Mouse (Mus musculus) heart, adult 18-20 months (tissue): ENCODE measurements around the gene Bricd5. TPM values are rescaled to one million over a fixed set of nuclear protein-coding genes. Genes with fewer than 3 reads are reported as not detected.
"Not testable (repeated sequence)": the region's sequence is repeated elsewhere in the genome, so short reads cannot be mapped to it uniquely, and the experiment has no call there.

Experiments
- DNase-seq, 2 experiments: peaks; one replicate each; pipeline ENCODE4 v3.0.0; 2021 to 2022; ENCODE audit warnings: mixed read lengths in 1 of 2
- long read RNA-seq, 2 experiments: library from polyadenylated mRNA; stranded (forward); transcript quantifications; one replicate each; pipeline ENCODE4 v2.0.0; 2021
- total RNA-seq, 2 experiments: library from RNA; stranded (reverse); gene quantifications; 2 replicates each; pipeline ENCODE4 v1.2.3; 2021

Bricd5 gene
- total RNA-seq = not detected
- long read RNA-seq, experiment 1 = 0 reads
- long read RNA-seq, experiment 2 = 0 reads

DNA sequence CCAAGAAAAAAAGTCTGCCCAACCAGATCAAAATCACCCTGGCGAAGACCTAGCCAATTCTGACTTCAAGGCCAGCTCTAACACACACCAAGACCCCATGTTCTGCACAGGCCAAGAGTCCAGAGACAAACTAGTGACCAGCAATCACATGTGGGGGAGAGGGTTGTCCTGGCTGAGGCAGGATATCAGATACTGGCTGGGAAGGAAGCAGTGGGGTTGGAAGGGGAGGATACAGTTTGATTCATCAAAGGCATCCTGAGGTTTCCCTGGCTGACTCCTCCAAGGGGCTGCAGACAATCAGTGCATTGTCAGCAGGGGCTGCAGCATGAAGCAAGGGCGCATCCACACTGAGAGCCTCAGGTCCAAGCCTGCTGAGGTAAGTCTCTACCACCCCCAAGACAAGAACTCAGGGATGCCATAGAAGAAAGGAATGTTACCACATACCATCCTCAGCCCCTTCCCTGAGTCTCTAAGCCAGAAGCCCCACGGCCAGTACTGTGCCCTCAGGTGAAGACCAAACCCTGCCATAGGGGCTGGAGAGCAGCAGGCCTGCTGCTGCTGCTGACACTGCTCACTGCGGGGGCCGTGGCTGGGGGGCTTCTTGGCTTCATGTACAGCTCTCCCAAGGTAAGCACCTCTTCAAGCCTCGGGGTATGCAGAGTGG is at the start of gene Bricd5:
Bricd5 (plus strand) TSS at position 273 of the 664 bp plus-strand sequence.
- DNase-seq = no peak

DNA sequence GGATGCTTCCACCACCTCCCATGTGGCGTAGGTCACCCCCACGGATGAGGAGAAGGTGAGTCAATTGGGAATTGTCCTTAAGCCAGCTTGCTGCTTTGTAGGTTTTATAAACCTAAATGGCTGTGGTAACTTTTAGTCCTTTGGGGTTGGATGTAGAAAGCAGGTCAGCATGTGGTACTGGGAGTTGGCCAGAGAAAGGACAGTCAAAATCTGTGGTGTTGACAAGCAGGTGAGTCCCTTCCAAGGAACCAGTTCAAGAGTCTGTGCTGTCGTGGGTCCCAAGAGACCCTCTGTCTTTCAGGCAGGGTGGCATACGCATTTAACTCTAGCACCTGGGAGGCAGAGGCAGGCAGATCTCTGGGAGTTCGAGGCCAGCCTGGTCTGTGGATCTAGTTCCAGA is 49.2 kb upstream of the Bricd5 start:
- DNase-seq = no peak

DNA sequence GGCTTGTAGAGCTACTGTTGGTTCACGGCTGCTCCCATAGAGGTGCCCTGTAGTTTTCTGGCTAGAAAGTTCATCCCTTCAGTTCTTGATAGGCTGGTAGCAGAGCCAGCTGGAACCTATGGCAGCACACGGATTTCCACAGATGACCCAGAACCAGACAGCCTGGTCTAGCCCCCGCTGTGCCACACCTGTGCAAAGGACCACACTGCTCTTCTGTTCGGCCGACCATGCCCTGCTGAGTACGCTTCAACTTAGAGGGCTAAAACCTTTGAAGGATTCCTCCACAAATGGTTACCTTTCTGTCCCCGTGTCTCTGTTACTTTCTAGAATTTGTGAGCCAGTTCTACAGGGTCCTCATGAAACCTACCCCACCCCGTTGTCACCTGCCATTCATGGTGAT is 48.4 kb upstream of the Bricd5 start:
- DNase-seq = not testable (repeated sequence)

GRCm38 (mm10) chr17:24425905-24426304 is 47.8 kb upstream of the Bricd5 start:
- no peak for DNase-seq

GRCm38 (mm10) chr17:24426471-24427169 is 47.1 kb upstream of the Bricd5 start, which contains the start of gene Eci1:
Gene Eci1, plus strand, starts transcription at chr17:24426641.
- peak; percentile 96 to 98 for DNase-seq

DNA sequence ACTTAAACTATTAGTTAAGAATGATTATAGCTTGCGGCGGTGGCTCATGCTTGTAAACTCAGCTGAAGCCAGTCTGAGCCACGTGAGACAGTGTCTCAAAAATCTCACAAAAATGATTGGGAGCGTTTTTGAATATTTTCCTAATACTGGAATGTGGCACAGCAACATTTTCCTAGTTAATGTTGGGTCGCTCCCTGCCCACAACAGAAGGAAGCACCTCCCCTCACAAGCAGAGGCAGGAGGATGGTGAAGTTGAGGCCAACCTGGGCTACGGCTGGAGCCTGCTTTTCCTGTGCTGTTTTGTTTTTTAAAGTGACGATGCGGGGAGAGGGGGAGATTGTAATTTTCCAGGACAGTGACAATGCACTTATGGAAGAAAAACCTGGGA is 46.5 kb upstream of the Bricd5 start:
- DNase-seq = peak in 1 of 2 experiments; percentile 46

GRCm38 (mm10) chr17:24429201-24429983 is 44.3 kb upstream of the Bricd5 start:
- peak; percentile 70 to 81 for DNase-seq

DNA sequence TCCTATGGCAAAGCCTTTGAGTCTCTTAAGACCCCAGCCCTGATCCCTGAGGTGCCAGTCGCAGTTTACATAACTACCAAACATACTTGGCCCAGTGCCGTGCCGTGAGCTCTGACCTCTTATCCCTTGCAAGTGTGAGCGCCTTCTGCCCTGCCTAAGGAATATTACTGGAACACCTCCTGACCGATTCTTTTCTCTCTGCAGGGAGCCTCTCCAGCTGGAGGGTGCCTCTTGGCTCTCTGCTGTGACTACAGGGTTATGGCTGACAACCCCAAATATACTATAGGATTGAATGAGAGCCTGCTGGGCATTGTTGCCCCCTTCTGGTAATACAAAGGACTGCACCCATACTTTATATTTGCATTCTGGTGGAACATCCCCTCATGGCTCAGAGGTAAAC is 36.7 kb upstream of the Bricd5 start:
- peak in 1 of 2 experiments; percentile 49 for DNase-seq

DNA sequence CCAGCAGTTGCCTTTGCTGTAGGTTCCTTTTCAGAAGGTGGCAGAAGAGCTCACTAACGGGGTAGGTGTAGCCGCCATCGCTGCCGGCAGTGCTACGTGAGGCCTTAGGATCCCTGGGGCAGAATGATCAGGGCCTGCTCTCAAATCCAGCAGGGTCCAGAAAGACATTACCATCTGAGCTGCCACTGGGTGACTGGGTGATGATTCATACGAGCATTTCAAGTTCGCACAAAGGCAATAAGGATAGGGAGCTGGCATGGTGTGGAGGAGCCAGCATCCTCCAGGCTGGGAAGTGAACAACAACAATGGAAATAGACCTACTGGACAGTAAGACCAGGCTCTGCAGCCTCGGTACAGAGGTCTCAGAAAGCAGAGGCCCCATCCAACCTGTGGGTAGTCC is 33.3 kb upstream of the Bricd5 start:
- no peak for DNase-seq

GRCm38 (mm10) chr17:24441148-24441547 is 32.5 kb upstream of the Bricd5 start:
- DNase-seq = no peak

DNA sequence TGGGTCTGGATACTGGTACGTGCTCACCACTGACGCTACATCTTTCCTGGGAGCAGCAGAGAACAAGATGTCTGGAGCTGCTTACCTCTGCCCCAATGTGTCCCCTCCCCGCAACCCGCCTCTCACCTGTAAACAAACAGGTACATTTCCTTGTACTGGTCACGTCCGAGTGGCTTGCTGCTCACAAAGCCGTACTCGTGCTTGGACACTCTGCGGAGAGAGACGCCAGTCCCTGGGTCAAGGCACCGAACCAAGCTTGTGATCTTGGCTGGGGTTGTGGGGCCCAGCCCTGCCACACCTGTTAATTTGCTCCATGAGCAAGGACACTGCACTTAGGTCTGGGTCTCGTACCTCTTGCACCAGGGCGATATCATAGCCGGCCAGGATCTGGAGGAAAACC is 31.6 kb upstream of the Bricd5 start:
- DNase-seq = no peak

GRCm38 (mm10) chr17:24442632-24443155 is 31.0 kb upstream of the Bricd5 start, which contains the start of gene Dnase1l2:
Gene Dnase1l2, minus strand, starts transcription at chr17:24443105.
- no peak for DNase-seq

DNA sequence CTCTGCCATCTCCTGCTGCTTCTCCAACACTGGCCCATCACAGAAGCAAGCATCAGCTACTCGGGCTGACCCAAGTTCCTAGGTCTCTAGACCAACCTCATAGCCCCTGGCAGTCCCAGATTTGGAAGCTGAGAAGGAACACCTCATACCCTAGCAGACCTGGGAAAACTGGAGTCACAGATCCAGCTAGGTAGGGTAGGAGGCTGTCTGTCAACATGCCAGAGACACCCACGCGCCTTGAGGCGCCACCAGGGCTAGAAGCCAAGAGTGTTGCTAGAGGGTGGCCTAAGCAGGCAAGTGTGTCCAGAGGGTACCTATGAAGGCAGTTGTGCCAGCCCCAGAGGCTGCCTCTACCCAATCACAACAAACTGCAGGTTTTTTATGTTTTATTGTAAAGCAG is 30.3 kb upstream of the Bricd5 start:
- no peak for DNase-seq

DNA sequence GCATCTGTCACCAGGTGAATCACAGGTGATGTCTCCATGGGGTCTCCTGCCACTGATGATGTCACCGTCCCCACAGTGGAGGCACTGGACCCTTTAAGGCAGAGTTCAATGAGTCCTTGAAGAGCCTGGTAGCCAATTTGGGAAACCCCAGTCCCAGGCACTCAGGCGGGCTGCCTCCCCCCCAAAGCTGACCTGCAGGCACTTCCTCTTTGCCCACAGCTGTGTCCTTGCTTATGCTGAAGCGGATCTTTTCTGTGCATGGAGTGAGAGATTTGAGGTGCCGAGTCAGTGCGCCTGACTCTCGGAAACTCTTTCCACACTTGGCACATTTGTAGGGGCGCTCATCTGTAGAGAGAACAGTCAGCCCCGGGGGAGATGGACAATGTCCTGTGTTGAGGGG is 27.1 kb upstream of the Bricd5 start:
- DNase-seq = no peak

GRCm38 (mm10) chr17:24449507-24449906 is 24.2 kb upstream of the Bricd5 start:
- no peak for DNase-seq

- no peak for DNase-seq
Observed at GRCm38 (mm10) chr17:24451220-24451619, 22.5 kb upstream of the Bricd5 start.

DNA sequence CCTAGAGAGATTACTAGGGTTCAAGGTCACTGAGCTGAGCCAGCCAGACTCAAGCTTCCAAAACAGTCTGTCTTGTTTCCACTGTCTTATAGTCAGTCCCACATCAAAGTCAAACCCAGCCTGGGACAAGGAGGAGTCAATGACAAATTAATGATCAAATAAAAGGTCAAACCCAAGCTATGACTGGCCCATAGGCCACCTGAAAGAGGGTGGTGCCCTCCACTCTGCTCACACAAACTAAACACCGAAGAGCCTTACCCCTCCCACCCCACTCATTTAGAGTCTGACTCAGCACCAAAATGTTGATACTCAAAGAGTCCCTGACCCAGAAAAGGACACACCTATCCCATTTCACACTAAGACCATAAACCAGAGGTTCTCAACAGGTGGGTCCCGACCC is 20.3 kb upstream of the Bricd5 start:
- no peak for DNase-seq

DNA sequence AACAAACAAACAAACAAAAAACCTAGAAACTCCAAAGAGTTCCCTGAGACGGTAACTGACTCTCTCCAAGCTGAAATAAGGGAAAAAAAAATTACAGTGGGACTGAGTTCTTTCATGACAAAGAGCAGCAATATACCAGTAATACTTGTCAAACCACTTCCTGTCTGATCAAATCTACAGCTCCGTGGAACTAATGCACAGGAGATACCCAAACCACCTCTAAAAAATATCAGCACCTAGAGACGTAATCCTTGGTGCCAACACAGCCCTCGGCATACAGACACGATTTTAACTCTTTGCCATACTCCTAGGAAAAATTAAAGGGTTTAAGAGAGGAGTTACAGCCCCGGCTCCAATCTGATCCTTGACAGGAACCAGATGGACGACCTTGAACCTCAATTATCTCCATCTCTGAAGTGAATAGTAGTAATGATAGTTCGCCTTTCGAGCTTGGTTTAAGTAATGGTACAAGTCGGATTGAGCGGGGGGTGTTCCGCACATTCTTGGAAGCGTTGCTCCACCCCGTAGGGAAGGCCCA is 19.4 kb upstream of the Bricd5 start:
- no peak for DNase-seq

- DNase-seq = peak; percentile 100
Observed at GRCm38 (mm10) chr17:24454756-24455522, 18.7 kb upstream of the Bricd5 start.

- peak in 1 of 2 experiments; percentile 39 for DNase-seq
Observed at GRCm38 (mm10) chr17:24455523-24456206, 18.0 kb upstream of the Bricd5 start.

GRCm38 (mm10) chr17:24461580-24461979 is 12.1 kb upstream of the Bricd5 start:
- no peak for DNase-seq
